Mouse (Mus musculus) kidney, postnatal 36 days (tissue): ENCODE results near the gene Pak1ip1.
"Not testable (repeated sequence)": the region's sequence is repeated elsewhere in the genome, so short reads cannot be mapped to it uniquely, and the experiment has no call there.

Experiments used
- DNase-seq, 2 experiments: peaks; one replicate each; pipeline ENCODE4 v3.0.0; 2021 to 2022; ENCODE audit warnings: mixed read lengths in 2 of 2

The Pak1ip1 gene

GRCm38 (mm10) chr13:41000926-41001639 lies at the start of gene Pak1ip1:
Pak1ip1 (plus strand) TSS chr13:41001023.
- DNase-seq = peak; percentile 93 to 96

DNA sequence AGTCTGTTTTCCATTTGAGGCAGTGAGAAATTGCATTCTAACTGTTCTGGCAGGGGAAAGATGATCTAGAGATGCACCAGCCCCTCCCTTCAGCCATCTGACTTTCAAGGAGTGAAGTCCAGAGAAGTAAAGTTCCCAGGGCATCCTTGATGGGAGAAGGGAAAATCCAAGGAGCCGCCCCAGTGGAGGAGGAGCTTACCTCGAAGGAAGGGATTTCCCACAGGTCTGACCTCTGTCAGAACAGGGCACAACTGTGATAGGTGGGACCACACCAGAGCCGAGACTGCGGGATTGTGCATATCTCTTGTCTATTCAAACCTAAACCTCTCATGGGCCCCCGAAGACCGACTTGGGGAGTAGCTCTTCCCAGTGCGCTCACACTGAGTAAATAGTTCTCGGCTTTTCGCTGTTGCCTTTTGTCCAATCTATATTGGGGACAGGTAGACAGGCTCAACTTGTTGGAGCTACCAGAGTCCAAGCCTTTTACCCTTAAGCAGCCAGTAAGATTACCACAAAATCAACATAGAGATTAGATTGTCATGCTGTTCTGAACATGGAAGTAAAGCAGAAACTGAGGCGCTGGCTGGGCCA lies 49.3 kb upstream of the Pak1ip1 start:
- DNase-seq = no peak

- peak in 1 of 2 experiments; percentile 39 for DNase-seq
Measured at GRCm38 (mm10) chr13:40953231-40953630, 47.6 kb upstream of the Pak1ip1 start.

DNA sequence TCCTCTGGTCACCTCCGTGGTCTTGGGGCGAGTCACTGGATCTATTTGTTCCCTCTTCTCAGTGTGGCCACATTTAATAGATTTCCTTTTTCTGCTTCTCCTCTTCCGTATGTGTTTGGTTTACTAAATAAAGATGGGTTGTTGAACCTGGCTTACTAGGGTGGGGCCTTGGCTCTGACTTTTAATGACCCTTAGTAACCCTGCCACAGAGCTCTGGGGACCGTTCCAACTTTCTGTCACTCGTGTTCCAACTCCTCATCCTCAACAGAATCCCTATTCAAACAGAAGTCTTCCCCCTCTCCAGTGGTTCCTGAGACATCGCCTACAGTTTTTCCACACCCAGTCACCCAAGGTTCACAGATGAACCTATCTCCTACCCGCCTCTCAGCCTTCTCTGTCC lies 45.0 kb upstream of the Pak1ip1 start:
- peak in 1 of 2 experiments; percentile 41 for DNase-seq

GRCm38 (mm10) chr13:40967609-40968008 lies 33.2 kb upstream of the Pak1ip1 start:
- no peak for DNase-seq

DNA sequence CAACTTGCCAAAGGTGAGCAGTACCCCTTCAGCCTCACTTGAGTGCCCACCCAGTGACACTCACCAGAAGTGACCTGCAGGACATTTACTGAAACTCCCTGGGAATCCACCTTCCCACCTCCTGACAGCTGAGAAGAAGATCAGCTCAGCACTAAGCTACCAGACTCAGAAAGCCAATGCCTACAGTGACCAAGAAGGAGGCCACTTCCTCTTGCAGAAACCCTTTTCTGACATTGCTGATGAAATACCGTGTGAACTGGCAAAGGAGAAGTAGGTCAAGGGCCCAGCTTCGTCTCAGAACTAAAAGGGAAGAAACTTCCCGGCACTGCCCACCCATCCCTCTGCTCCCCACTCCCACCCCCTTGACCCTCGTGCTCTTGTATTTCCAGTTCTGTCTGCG lies 32.3 kb upstream of the Pak1ip1 start:
- no peak for DNase-seq

- no peak for DNase-seq
Measured at GRCm38 (mm10) chr13:40969761-40970390, 30.9 kb upstream of the Pak1ip1 start.

DNA sequence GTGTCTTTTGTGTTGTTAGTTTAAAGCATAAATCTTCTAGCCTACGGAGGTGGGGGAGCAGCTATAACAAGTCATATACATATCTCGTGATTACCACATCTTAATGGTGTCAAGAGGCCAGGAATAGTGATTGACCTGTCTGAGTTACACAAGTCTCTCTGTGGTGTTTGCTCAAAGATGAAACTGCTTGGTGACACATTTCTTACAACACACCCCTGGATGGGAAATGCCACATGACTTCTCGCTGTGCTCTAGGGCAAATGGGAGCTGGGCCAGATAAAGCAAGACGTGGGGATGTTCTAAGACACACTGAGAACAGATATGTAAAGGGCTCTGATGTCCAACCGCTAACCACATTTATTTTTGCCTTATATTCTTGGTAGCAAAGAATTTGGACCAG lies 29.6 kb upstream of the Pak1ip1 start:
- no peak for DNase-seq

DNA sequence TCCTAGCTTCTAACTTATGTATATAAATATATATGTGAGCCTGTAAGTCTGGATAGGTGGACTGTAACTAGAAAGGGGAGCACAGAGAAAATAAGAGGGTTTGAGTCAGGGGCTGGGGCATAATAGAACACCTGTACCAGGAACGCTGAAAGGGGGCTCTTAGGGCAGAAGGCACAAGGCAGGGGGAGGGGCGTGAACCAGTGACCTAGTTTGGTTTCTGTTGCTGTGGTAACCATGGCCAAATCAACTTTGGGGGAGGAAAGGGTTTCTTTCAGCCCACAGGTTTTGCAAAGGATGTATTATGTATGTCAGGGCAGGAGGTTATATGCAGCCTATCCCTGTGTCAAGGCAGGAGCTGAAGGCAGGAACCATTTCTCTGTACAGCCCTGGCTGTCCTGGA lies 29.0 kb upstream of the Pak1ip1 start:
- DNase-seq = no peak

- DNase-seq = no peak
Measured at GRCm38 (mm10) chr13:40972976-40973375, 27.8 kb upstream of the Pak1ip1 start.

DNA sequence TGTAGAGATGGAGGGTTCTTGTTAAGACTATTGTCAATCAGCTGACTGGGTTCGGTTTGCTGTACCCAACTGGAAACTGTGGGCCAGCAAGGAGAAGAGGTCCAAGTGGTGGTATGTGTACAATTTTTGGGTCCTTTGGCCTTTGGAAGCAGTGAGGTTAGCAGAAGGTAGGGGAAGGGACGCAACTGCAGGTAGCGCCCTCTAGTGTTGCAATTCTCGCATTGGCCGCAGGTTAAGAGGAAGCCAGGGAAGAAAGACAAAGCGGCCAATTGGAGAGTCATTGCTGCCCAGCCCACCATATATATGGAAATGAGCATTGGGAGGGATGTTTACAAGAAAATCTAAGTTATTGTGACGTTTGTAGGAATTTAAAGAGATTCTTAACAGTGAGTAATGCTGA lies 23.2 kb upstream of the Pak1ip1 start:
- DNase-seq = peak; percentile 67 to 82

GRCm38 (mm10) chr13:40978652-40979051 lies 22.2 kb upstream of the Pak1ip1 start:
- peak; percentile 29 to 57 for DNase-seq

GRCm38 (mm10) chr13:40979321-40979720 lies 21.5 kb upstream of the Pak1ip1 start:
- peak; percentile 61 to 77 for DNase-seq

- DNase-seq = no peak
Measured at GRCm38 (mm10) chr13:40982759-40983158, 18.1 kb upstream of the Pak1ip1 start.

DNA sequence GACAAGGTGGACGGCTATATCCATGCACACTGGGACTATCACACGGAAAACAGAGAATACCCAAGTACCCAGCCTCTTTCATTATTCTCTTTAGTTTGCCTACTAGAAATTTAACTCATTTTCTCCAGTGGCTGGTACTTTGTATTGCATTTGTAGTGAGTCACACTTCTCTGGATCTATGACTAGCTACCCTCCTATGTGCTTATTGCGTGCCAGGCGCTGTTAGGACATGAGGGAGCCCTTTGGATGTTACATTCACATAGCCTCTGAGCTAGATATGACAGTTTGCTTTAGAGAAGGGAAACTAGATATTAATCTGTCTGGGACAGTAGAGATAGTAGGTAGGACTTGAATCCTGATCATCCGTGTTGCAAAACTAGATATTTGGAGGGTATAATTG lies 14.7 kb upstream of the Pak1ip1 start:
- DNase-seq = no peak

DNA sequence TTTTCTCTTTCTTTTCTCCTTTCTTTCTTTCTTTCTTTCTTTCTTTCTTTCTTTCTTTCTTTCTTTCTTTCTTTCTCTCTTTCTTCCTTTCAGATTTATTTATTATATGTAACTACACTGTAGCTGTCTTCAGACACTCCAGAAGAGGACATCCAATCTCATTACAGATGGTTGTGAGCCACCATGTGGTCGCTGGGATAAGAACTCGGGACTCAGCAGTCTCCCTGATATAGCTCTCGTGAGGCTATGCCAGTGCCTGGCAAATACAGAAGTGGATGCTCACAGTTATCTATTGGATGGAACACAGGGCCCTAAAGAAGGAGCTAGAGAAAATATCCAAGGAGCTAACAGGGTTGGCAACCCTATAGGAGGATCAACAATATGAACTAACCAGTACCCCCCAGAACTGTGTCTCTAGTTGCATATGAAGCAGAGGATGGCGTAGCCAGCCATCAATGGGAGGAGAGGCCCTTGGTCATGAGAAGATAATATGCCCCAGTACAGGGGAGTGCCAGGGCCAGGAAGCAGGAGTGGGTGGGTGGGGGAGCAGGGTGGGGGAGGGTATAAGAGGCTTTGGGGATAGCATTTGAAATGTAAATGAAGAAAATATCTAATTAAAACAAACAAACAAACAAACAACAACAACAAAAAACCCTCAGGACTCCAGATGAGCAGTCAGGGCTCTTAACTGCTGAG lies 13.1 kb upstream of the Pak1ip1 start:
- not testable (repeated sequence) for DNase-seq

DNA sequence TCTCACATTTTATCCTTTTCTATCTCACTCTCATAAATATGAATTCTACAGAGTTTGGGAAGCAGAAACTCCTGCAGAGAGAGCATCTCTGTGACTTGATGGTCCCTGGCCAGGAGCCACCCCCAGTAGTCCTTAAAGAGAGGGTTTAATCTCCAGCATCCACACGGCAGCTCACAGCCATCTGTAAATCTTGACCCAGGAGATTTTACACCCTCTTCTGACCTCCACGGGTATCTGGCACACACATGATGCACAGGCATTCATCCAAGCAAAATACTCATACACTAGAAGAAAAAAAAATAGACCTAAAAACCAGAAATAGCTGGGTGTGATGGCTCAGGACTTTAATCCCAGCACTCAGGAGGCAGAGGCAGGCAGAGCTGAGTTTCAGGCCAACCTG lies 12.4 kb upstream of the Pak1ip1 start:
- no peak for DNase-seq

- no peak for DNase-seq
Measured at GRCm38 (mm10) chr13:40994487-40995263, 6.1 kb upstream of the Pak1ip1 start.

- DNase-seq = not testable (repeated sequence)
Measured at GRCm38 (mm10) chr13:40998537-40998936, 2.3 kb upstream of the Pak1ip1 start.

DNA sequence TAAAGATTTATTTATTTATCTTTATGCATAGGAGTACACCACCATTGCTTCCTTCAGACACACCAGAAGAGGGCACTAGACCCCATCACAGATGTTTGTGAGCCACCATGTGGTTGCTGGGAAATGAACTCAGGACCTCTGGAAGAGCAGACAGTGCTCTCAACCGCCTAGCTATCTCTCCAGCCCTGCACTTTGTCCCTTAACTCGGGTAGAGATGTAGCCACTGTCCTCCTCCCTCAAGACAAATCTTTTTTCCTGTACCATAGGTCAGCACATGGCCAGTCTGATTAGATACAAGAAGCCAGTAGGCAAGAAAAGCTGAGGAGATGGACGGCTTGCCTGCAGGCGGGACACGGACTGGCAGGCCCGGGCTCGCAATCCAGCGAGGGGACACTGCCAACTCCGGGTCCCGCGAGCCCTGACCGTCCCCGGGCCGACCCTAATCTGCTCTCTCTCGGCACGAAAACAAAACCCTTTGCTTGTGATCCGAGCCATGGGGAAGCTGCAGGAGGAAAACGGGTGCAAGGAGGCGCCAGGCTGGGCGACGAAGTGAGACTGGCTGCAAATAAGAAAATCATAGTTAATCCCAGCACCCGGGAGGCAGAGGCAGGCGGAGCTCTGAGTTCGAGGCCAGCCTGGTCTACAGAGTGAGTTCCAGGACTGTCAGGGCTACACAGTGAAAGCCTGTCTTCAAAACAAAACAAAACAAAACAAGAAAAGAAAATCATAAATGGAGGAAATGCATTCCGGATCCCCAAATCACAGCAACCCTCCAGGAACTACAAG lies 490 bp upstream of the Pak1ip1 start:
- DNase-seq = peak; percentile 20 to 54

DNA sequence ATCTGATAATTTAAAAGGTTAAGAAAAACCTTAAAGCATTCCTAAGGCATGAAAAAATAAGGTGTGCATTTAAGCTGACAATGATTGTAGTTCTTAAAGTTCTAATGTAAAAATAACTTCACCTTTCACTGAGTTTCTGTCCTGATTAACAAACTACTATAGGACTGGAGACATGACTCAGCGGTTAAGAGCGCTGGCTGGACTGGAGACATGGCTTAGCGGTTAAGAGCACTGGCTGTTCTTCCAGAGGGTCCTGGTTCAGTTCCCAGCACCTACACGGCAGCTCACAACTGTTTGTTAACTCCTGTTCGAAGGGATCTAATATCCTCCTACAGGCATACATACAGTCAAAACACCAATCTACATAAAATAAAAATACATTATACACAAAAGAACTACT lies 1.2 kb downstream of the Pak1ip1 start:
- DNase-seq = no peak

GRCm38 (mm10) chr13:41006244-41006643 lies 5.4 kb downstream of the Pak1ip1 start:
- DNase-seq = peak; percentile 14 to 55
